Mouse (Mus musculus) stomach, postnatal 0 days (tissue): ENCODE measurements around the gene Ssh3.

Experiments
- CTCF ChIP-seq: IDR thresholded peaks from 2 replicates; pipeline ENCODE4 v1.5.1; 2016; ENCODE audit warnings: antibody characterized with exemption, low read depth, mild to moderate bottlenecking, moderate library complexity
- EP300 ChIP-seq: optimal IDR thresholded peaks from 2 replicates; pipeline ENCODE3; 2016; ENCODE audit warnings: antibody characterized with exemption

DNA sequence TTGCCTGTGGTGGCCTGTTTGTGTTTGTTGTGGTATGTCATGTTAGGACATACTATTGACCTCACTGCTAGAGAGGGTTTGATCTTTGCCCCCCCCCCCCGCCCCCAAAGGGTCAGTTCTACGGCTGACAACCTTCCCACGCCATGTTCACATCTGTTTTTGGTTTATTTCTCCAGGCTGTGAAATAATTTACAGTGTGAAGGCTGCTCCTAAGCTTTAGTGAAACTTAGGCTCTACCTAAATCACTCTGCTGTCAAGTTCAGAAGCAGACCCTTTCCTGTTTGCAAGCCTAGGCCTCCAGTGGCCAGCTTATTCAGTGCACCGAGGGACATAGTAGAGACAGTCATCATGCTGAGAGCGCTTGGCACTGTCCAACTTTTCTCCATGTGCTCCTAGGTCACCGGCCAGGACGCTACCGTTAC lies 28.7 kb downstream of the Ssh3 start:
- TF ChIP-seq CTCF = no peak
- TF ChIP-seq EP300 = no peak
